Comparison of ENCODE assay signal across 8 mouse cellular contexts in the genomic region with DNA sequence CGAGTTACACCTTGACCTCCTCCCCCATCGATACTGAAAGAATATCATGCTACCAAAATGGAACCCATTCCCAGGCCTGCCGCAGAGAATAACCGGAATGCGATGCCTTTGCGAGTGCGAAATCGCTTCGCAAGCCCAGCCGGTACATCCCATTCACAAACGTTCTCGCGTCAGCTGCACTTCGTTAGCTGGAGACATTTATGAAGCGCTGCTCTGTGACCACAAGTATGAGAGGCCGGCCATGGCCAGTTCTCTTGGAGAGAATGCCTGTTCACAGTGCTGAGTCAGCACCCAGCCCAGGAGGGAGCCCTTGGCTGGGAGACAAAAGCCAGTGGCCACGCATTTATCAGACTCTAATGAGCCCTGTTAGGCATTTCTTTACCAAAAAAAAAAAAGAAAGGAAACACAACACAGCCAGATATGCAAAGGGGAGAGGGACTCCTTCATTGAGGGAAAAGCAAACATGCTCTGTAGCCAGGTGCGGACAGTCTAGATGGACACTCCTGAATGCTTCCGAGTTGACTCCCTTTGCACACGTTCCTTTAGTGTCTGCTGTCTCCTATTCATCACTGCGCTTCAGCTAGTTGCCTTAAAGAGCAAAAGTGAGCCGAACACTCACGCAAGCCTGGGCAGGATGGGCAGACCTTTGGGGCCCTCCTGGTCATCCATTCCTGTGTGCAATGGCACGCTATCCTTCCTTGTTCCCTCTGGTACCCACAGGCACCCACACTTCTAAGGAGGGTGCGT.
A peak's percentile ranks its signal among the peaks of the same experiment; 100 is the strongest.
DNase-seq lines count a peak whose midpoint lies in the region; ATAC-seq lines count a peak whose summit lies in the region.

No protein-coding gene starts in this region.

- no peak for ATAC-seq in forebrain, embryonic 11.5 days (replicated peaks; ENCODE audit: low FRiP score)
- no peak for ATAC-seq in forebrain, embryonic 15.5 days (replicated peaks)
- peak; percentile 73; the same call in 1 of the 2 replicates for ATAC-seq in limb, embryonic 11.5 days (ENCODE audit: insufficient number of reproducible peaks, low FRiP score, low TSS enrichment, low read depth)

- no peak overlapping the region for H3K27ac ChIP-seq in forebrain, embryonic 11.5 days (ENCODE audit: low read depth, low read length)
- no peak overlapping the region for H3K27ac ChIP-seq in forebrain, embryonic 15.5 days (replicated peaks)
- H3K27ac ChIP-seq in limb, embryonic 11.5 days (replicated peaks; ENCODE audit: low read depth, low read length): no peak overlapping the region

- peak; percentile 53 for DNase-seq in forebrain, embryonic 11.5 days (ENCODE audit: low spot score)
- DNase-seq in embryo, embryonic 10 days (ENCODE audit: low spot score): peak; percentile 74
- peak; percentile 8 for DNase-seq in heart, postnatal 25 days (ENCODE audit: low spot score)
- DNase-seq in limb, embryonic 11.5 days (ENCODE audit: low spot score): peak; percentile 80
- DNase-seq in ovary, adult 18-20 months (ENCODE audit: low spot score): peak; percentile 50
- DNase-seq in spleen, postnatal 14 days (ENCODE audit: low spot score in 2 of 2): no peak
- no peak for DNase-seq in layer of hippocampus, postnatal 36 days

- intact Hi-C loops in heart, postnatal 25 days (cut with DNase I): no loop called here

- H3K4me3 ChIP-seq in forebrain, embryonic 11.5 days (ENCODE audit: low read depth, low read length): no peak overlapping the region
- no peak overlapping the region for H3K4me3 ChIP-seq in forebrain, embryonic 15.5 days
- H3K4me3 ChIP-seq in limb, embryonic 11.5 days (ENCODE audit: low read depth, low read length): no peak overlapping the region

- H3K9ac ChIP-seq in forebrain, embryonic 11.5 days (ENCODE audit: low read length): no peak overlapping the region
- H3K9ac ChIP-seq in forebrain, embryonic 15.5 days (replicated peaks): no peak overlapping the region
- no peak overlapping the region for H3K9ac ChIP-seq in limb, embryonic 11.5 days (ENCODE audit: low read length)

- WGBS in forebrain, embryonic 11.5 days: 62% methylated on average over 25 of the region's 25 CpGs
- WGBS in forebrain, embryonic 15.5 days: 49% methylated on average over 25 of the region's 25 CpGs
- 36% methylated on average over 25 of the region's 25 CpGs for WGBS in limb, embryonic 11.5 days

- no peaks in the 10 kb centered on the region for H3K36me3 ChIP-seq in forebrain, embryonic 11.5 days (ENCODE audit: control insufficient read depth, insufficient read depth, low read length)
- no peaks in the 10 kb centered on the region for H3K36me3 ChIP-seq in forebrain, embryonic 15.5 days
- H3K36me3 ChIP-seq in limb, embryonic 11.5 days (ENCODE audit: control insufficient read depth, insufficient read depth, low read length): no peaks in the 10 kb centered on the region

- peaks cover 4% of the 10 kb centered on the region for H3K4me1 ChIP-seq in forebrain, embryonic 11.5 days (replicated peaks; ENCODE audit: control insufficient read depth, insufficient read depth, low read length)
- H3K4me1 ChIP-seq in forebrain, embryonic 15.5 days: peaks cover 10% of the 10 kb centered on the region
- peaks cover 25% of the 10 kb centered on the region for H3K4me1 ChIP-seq in limb, embryonic 11.5 days (ENCODE audit: control insufficient read depth, insufficient read depth, low read length)

- H3K27me3 ChIP-seq in forebrain, embryonic 11.5 days (ENCODE audit: control insufficient read depth, insufficient read depth, low read length): no peaks in the 10 kb centered on the region
- H3K27me3 ChIP-seq in forebrain, embryonic 15.5 days: no peaks in the 10 kb centered on the region
- H3K27me3 ChIP-seq in limb, embryonic 11.5 days (ENCODE audit: control insufficient read depth, insufficient read depth, low read length): peaks cover 3% of the 10 kb centered on the region; the same call in 1 of the 2 replicates

- H3K9me3 ChIP-seq in forebrain, embryonic 11.5 days (ENCODE audit: control insufficient read depth, low read length): no peaks in the 10 kb centered on the region
- no peaks in the 10 kb centered on the region for H3K9me3 ChIP-seq in forebrain, embryonic 15.5 days
- no peaks in the 10 kb centered on the region for H3K9me3 ChIP-seq in limb, embryonic 11.5 days (ENCODE audit: control insufficient read depth, low read length)

- no peak overlapping the region for H3K4me2 ChIP-seq in forebrain, embryonic 11.5 days (ENCODE audit: low read depth, low read length, severe bottlenecking)
- H3K4me2 ChIP-seq in forebrain, embryonic 15.5 days (replicated peaks): no peak overlapping the region
- peak overlapping the region; percentile 7; the same call in 1 of the 2 replicates for H3K4me2 ChIP-seq in limb, embryonic 11.5 days (ENCODE audit: low read depth, severe bottlenecking)

Comparison
In these comparisons a context has a peak if more than half of its experiments do, and no peak if none do; other contexts are left out.
1. DNase-seq: peak in forebrain, embryonic 11.5 days (single experiment), embryo, embryonic 10 days (single experiment), heart, postnatal 25 days (single experiment), limb, embryonic 11.5 days (single experiment) and ovary, adult 18-20 months (single experiment); none in spleen, postnatal 14 days (0 of 2) and layer of hippocampus, postnatal 36 days (0 of 2).